Mouse (Mus musculus): ENCODE measurements at regions not wholly inside any gene's neighbourhood (a gene's known extent, or its start where the extent isn't known, plus 50 kb on each side); places are given as distances from the start of the nearest gene placed in this dataset.

DNA sequence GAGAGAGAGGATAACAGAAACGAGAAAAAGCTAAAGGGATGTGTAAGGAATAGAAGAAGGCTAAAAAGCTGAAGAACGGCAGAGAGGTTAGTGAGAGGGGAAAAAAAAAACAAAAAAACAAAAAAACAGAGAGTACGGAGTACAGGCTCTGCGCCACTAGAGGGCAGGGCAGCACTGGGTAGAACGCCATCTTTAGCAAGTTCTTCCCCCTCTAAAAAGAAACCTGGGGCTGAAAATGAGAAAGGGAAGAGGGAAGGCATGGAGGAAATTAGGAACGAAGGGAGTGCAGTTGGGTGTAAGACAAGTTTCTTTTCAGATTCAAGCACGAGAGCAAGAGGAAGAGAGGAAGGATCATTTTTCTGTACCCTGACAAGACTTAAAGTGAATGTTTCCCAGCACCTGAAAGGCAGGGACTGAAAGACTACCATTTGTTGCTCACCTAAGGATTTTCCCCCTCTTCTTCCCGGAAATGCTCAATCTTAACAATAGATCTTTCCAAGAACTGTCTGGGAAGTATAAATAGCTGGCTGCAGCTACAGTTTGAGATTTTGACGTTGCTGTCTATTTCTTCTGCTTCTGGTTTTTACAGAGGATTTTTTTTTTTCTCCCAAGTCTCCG is 195.6 kb downstream of the Fam198b start:
- TF ChIP-seq CTCF (IDR thresholded peaks at IDR 0.05; ENCODE audit: insufficient read depth, low read depth, low read length) (0 out of 2 replicates have a peak, but pooled peaks have one; percentile 26), POLR2A (IDR thresholded peaks at IDR 0.05; ENCODE audit: insufficient read depth, low read depth, low read length) (no peak)

Data from olfactory bulb, adult 2 months (tissue).